Mouse (Mus musculus) forebrain, embryonic 10.5 days (tissue): Measurements from ENCODE around the gene Ttll4. TPM values are rescaled to one million over a fixed set of nuclear protein-coding genes. Genes with fewer than 3 reads are reported as not detected.

ENCODE experiments used
- DNase-seq: peaks from one replicate; pipeline ENCODE4 v3.0.0-alpha.2; 2017; ENCODE audit warnings: low spot score; ENCODE audit errors: extremely low spot score
- H3K27ac ChIP-seq: fragments of 300-500 bp; sonication (generic); 2 replicates; pipeline ENCODE4 v1.5.1; 2016; ENCODE audit warnings: mild to moderate bottlenecking
- H3K27me3 ChIP-seq: fragments of 300-500 bp; sonication (generic); 2 replicates; pipeline ENCODE4 v1.6.1; 2016; ENCODE audit warnings: mild to moderate bottlenecking; ENCODE audit not compliant: poor library complexity, severe bottlenecking
- H3K36me3 ChIP-seq: fragments of 300-500 bp; sonication (generic); replicated peaks from 2 replicates; pipeline ENCODE4 v1.6.1; 2016; ENCODE audit warnings: mild to moderate bottlenecking, moderate library complexity
- H3K4me1 ChIP-seq: fragments of 300-500 bp; sonication (generic); 2 replicates; pipeline ENCODE4 v1.6.1; 2016
- H3K4me3 ChIP-seq: fragments of 300-500 bp; sonication (generic); 2 replicates; pipeline ENCODE4 v1.5.1; 2016; ENCODE audit warnings: mild to moderate bottlenecking, moderate library complexity
- H3K9me3 ChIP-seq: fragments of 300-500 bp; sonication (generic); 2 replicates; pipeline ENCODE4 v1.6.1; 2016; ENCODE audit warnings: mild to moderate bottlenecking, moderate library complexity
- WGBS: fragments of 180-500 bp; shearing (Covaris S2); methylation state at CpG from one replicate; pipeline ENCODE4 v1.1.7; 2016; 5-methylcytosine and 5-hydroxymethylcytosine counted together
- polyA plus RNA-seq: library from polyadenylated mRNA; unstranded; fragments of >200 nt; fragmentation: Nextera tagmentation; extraction: Ambion mirVana; gene quantifications from 2 replicates; pipeline ENCODE4 v1.2.1, GENCODE M21; 2016

The Ttll4 gene
- 54.9 and 58.0 TPM in 2 replicates for polyA plus RNA-seq

- Histone ChIP-seq H3K9me3 (no peaks in the 10 kb centered on the region), H3K4me3 (peak within 1 kb of the TSS; percentile 87), H3K27ac (peak within 1 kb of the TSS; percentile 97), H3K36me3 (peaks cover 33% of the 10 kb centered on the region), H3K27me3 (no peaks in the 10 kb centered on the region), H3K4me1 (peaks cover 13% of the 10 kb centered on the region)
- peak; percentile 96 for DNase-seq
- WGBS = 1% methylated on average over 66 of the region's 66 CpGs
Measured at GRCm38 (mm10) chr1:74661448-74662195, at the start of gene Ttll4. Ttll4 (plus strand) TSS chr1:74661745.

- Histone ChIP-seq H3K4me1 (0 out of 2 replicates have a peak, but pooled peaks cover 6% of the 10 kb centered on the region), H3K27ac (no peak overlapping the region), H3K36me3 (peaks cover 21% of the 10 kb centered on the region), H3K27me3 (no peaks in the 10 kb centered on the region), H3K4me3 (no peak overlapping the region), H3K9me3 (no peaks in the 10 kb centered on the region)
- no peak for DNase-seq
- 97% methylated on average over 1 of the region's 1 CpGs for WGBS
Measured at GRCm38 (mm10) chr1:74624183-74624582, 37.4 kb upstream of the Ttll4 start.

GRCm38 (mm10) chr1:74626076-74626475 is 35.5 kb upstream of the Ttll4 start:
- H3K27ac ChIP-seq = no peak overlapping the region
- 93% methylated on average over 4 of the region's 4 CpGs for WGBS
- H3K4me3 ChIP-seq = no peak overlapping the region
- no peaks in the 10 kb centered on the region for H3K27me3 ChIP-seq
- 0 out of 2 replicates have a peak, but pooled peaks cover 6% of the 10 kb centered on the region for H3K4me1 ChIP-seq
- peaks cover 23% of the 10 kb centered on the region for H3K36me3 ChIP-seq
- DNase-seq = no peak
- H3K9me3 ChIP-seq = no peaks in the 10 kb centered on the region

GRCm38 (mm10) chr1:74628001-74628400 is 33.5 kb upstream of the Ttll4 start:
- DNase-seq = no peak
- 0 out of 2 replicates have a peak, but pooled peaks cover 6% of the 10 kb centered on the region for H3K4me1 ChIP-seq
- H3K27ac ChIP-seq = no peak overlapping the region
- no peaks in the 10 kb centered on the region for H3K9me3 ChIP-seq
- no peak overlapping the region for H3K4me3 ChIP-seq
- peaks cover 21% of the 10 kb centered on the region for H3K36me3 ChIP-seq
- no peaks in the 10 kb centered on the region for H3K27me3 ChIP-seq
- WGBS = 50% methylated on average over 7 of the region's 7 CpGs

GRCm38 (mm10) chr1:74632734-74633133 is 28.8 kb upstream of the Ttll4 start:
- 0 out of 2 replicates have a peak, but pooled peaks cover 5% of the 10 kb centered on the region for H3K4me1 ChIP-seq

GRCm38 (mm10) chr1:74643524-74643923 is 18.0 kb upstream of the Ttll4 start:
- no peaks in the 10 kb centered on the region for H3K27me3 ChIP-seq
- peaks cover 5% of the 10 kb centered on the region for H3K4me1 ChIP-seq
- 80% methylated on average over 2 of the region's 2 CpGs for WGBS
- H3K9me3 ChIP-seq = no peaks in the 10 kb centered on the region
- no peak for DNase-seq
- H3K4me3 ChIP-seq = no peak overlapping the region
- no peaks in the 10 kb centered on the region for H3K36me3 ChIP-seq
- no peak overlapping the region for H3K27ac ChIP-seq

More at GRCm38 (mm10) chr1:74632734-74633133, 28.8 kb upstream of the Ttll4 start:
- H3K9me3 ChIP-seq = no peaks in the 10 kb centered on the region
- H3K27me3 ChIP-seq = no peaks in the 10 kb centered on the region
- no peak overlapping the region for H3K27ac ChIP-seq
- 91% methylated on average over 4 of the region's 4 CpGs for WGBS
- H3K36me3 ChIP-seq = peaks cover 21% of the 10 kb centered on the region; the same call in 1 of the 2 replicates
- DNase-seq = no peak
- no peak overlapping the region for H3K4me3 ChIP-seq

GRCm38 (mm10) chr1:74643926-74644325 is 17.6 kb upstream of the Ttll4 start:
- no peak overlapping the region for H3K27ac ChIP-seq
- no peak overlapping the region for H3K4me3 ChIP-seq
- no peaks in the 10 kb centered on the region for H3K27me3 ChIP-seq
- H3K4me1 ChIP-seq = peaks cover 5% of the 10 kb centered on the region
- no peaks in the 10 kb centered on the region for H3K9me3 ChIP-seq
- DNase-seq = no peak
- no peaks in the 10 kb centered on the region for H3K36me3 ChIP-seq

- WGBS = 3% methylated on average over 13 of the region's 13 CpGs
Measured at GRCm38 (mm10) chr1:74662253-74662865, 814 bp downstream of the Ttll4 start.

GRCm38 (mm10) chr1:74665153-74665552 is 3.6 kb downstream of the Ttll4 start:
- DNase-seq = no peak
- Histone ChIP-seq H3K9me3 (no peaks in the 10 kb centered on the region), H3K36me3 (peaks cover 68% of the 10 kb centered on the region), H3K4me1 (peaks cover 17% of the 10 kb centered on the region), H3K4me3 (no peak overlapping the region), H3K27ac (no peak overlapping the region), H3K27me3 (no peaks in the 10 kb centered on the region)
- WGBS = 85% methylated on average over 6 of the region's 6 CpGs

More at GRCm38 (mm10) chr1:74662253-74662865, 814 bp downstream of the Ttll4 start:
- no peaks in the 10 kb centered on the region for H3K27me3 ChIP-seq
- H3K4me1 ChIP-seq = peaks cover 14% of the 10 kb centered on the region
- no peaks in the 10 kb centered on the region for H3K9me3 ChIP-seq
- no peak for DNase-seq
- peak overlapping the region; percentile 87 for H3K4me3 ChIP-seq
- H3K36me3 ChIP-seq = peaks cover 40% of the 10 kb centered on the region
- peak overlapping the region; percentile 97 for H3K27ac ChIP-seq

GRCm38 (mm10) chr1:74668371-74668770 is 6.8 kb downstream of the Ttll4 start:
- H3K36me3 ChIP-seq = peaks cover 97% of the 10 kb centered on the region
- no peak overlapping the region for H3K4me3 ChIP-seq
- DNase-seq = no peak
- WGBS = 93% methylated on average over 3 of the region's 3 CpGs
- H3K27ac ChIP-seq = no peak overlapping the region
- no peaks in the 10 kb centered on the region for H3K27me3 ChIP-seq
- peaks cover 9% of the 10 kb centered on the region for H3K4me1 ChIP-seq
- H3K9me3 ChIP-seq = no peaks in the 10 kb centered on the region

GRCm38 (mm10) chr1:74672731-74673130 is 11.2 kb downstream of the Ttll4 start:
- WGBS = 89% methylated on average over 7 of the region's 7 CpGs
- H3K9me3 ChIP-seq = no peaks in the 10 kb centered on the region
- peaks cover 93% of the 10 kb centered on the region for H3K36me3 ChIP-seq
- no peak overlapping the region for H3K27ac ChIP-seq
- H3K4me3 ChIP-seq = no peak overlapping the region
- no peak for DNase-seq
- H3K4me1 ChIP-seq = no peaks in the 10 kb centered on the region
- no peaks in the 10 kb centered on the region for H3K27me3 ChIP-seq

GRCm38 (mm10) chr1:74676863-74677262 is 15.3 kb downstream of the Ttll4 start:
- Histone ChIP-seq H3K4me1 (no peaks in the 10 kb centered on the region), H3K27ac (no peak overlapping the region), H3K9me3 (no peaks in the 10 kb centered on the region), H3K36me3 (peaks cover 92% of the 10 kb centered on the region), H3K4me3 (no peak overlapping the region), H3K27me3 (no peaks in the 10 kb centered on the region)
- 88% methylated on average over 3 of the region's 3 CpGs for WGBS
- DNase-seq = no peak

GRCm38 (mm10) chr1:74677843-74678242 is 16.3 kb downstream of the Ttll4 start:
- Histone ChIP-seq H3K4me1 (no peaks in the 10 kb centered on the region), H3K27me3 (no peaks in the 10 kb centered on the region), H3K9me3 (no peaks in the 10 kb centered on the region), H3K27ac (no peak overlapping the region), H3K4me3 (no peak overlapping the region), H3K36me3 (peaks cover 92% of the 10 kb centered on the region)
- no peak for DNase-seq
- WGBS = 93% methylated on average over 1 of the region's 1 CpGs
